18 mouse cellular contexts compared by ENCODE assay signal in genomic region chr9:100419644-100420043, GRCm38 (mm10).
"Had no signal": no experiment of that assay in that cellular context is flagged by ENCODE, and none has a peak within 500 bp of the region (broad histone marks: within the 10 kb centered on the region; RNA-seq: fewer than 3 reads in every experiment).

No protein-coding gene starts in this region.

- H3K9ac ChIP-seq: limb, embryonic 13.5 days; liver, embryonic 13.5 days; midbrain, embryonic 15.5 days; neural tube, embryonic 13.5 days had no signal

- H3K4me2 ChIP-seq: limb, embryonic 13.5 days; liver, embryonic 13.5 days; midbrain, embryonic 11.5 days; midbrain, embryonic 15.5 days; neural tube, embryonic 13.5 days had no signal

- H3K36me3 ChIP-seq: limb, embryonic 13.5 days; liver, embryonic 13.5 days; midbrain, embryonic 15.5 days; neural tube, embryonic 13.5 days had no signal

- ATAC-seq: midbrain, embryonic 15.5 days had no signal

- DNase-seq: kidney, adult 18-20 months; kidney, postnatal 10 days; kidney, postnatal 4 days; left cerebral cortex, postnatal 4 days; liver, embryonic 13.5 days; lung, adult 2 months; lung, postnatal 36 days; retina, postnatal 1 day; right cerebral cortex, postnatal 4 days; spleen, adult 18-20 months; thymus, adult 2 months; thymus, postnatal 25 days had no signal

- H3K4me3 ChIP-seq: layer of hippocampus, adult 2 months; limb, embryonic 13.5 days; liver, embryonic 13.5 days; midbrain, embryonic 15.5 days; neural tube, embryonic 13.5 days had no signal

- H3K9me3 ChIP-seq: limb, embryonic 13.5 days; liver, embryonic 13.5 days; megakaryocyte, embryonic 14.5 days; midbrain, embryonic 15.5 days; neural tube, embryonic 13.5 days had no signal

- H3K4me1 ChIP-seq: liver, embryonic 13.5 days had no signal

- H3K27me3 ChIP-seq: limb, embryonic 13.5 days; liver, embryonic 13.5 days; midbrain, embryonic 15.5 days; neural tube, embryonic 13.5 days had no signal

- H3K27ac ChIP-seq: layer of hippocampus, adult 2 months; limb, embryonic 13.5 days; liver, embryonic 13.5 days; midbrain, embryonic 15.5 days; neural tube, embryonic 13.5 days had no signal
